Mouse (Mus musculus): Measurements from ENCODE around the gene Habp4.

GRCm38 (mm10) chr13:64205186-64205585 lies 43.6 kb downstream of the Habp4 start:
- no peak for TF ChIP-seq CTCF (IDR thresholded peaks at IDR 0.05; ENCODE audit: low read depth, low read length)
- TF ChIP-seq POLR2A (IDR thresholded peaks at IDR 0.05; ENCODE audit: borderline replicate concordance, low read depth, low read length): no peak

All from bone marrow macrophage, adult 2 months (primary cell).